Mouse (Mus musculus) inflammation-experienced regulatory T-cells, adult 16 weeks (primary cell): ENCODE measurements around the gene Pprc1. TPM values are rescaled to one million over a fixed set of nuclear protein-coding genes. Genes with fewer than 3 reads are reported as not detected.

Source experiments
- polyA plus RNA-seq: library from polyadenylated mRNA; unstranded; fragments of 100-300 nt; shearing (Covaris generic); gene quantifications from one replicate; pipeline ENCODE4 v1.2.1, GENCODE M21; 2017

Pprc1 gene
- 65.2 TPM for polyA plus RNA-seq

DNA sequence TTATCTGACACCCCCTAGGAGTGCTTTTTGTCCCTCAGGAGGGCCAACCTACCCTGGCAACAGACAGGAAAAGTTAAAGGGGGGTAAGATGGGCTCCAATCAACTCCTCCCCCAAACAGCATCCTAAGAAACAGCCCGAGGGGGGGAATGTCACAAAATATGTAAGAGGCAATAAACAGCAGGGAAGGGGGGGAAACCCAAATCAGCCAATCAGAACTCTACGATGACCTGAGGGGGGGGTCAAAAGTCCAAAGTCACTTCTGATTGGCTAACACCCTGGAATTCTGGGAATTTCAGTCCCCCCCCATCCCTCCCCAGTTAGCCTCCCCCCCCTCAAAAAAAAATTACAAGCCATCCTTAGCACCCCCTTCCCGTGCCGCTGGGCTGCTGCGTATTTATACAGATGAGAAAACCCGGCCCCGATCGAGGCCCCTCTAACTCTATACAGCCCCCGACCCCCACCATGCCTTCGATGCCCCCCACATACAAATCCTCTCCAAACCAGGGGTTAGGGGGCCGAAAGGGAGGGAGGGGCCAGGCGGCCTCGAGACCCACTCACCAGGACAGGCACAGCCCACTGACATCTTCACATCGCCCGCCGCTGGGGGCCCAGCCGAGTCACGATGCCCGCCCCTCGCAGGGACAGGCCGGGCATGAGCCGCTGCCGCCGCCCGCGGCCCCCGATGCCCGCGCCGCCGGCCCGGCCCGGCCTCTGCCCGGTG lies at the start of gene Pprc1:
Gene Pprc1 (plus strand): TSS at position 616 of the 722 bp plus-strand sequence.

DNA sequence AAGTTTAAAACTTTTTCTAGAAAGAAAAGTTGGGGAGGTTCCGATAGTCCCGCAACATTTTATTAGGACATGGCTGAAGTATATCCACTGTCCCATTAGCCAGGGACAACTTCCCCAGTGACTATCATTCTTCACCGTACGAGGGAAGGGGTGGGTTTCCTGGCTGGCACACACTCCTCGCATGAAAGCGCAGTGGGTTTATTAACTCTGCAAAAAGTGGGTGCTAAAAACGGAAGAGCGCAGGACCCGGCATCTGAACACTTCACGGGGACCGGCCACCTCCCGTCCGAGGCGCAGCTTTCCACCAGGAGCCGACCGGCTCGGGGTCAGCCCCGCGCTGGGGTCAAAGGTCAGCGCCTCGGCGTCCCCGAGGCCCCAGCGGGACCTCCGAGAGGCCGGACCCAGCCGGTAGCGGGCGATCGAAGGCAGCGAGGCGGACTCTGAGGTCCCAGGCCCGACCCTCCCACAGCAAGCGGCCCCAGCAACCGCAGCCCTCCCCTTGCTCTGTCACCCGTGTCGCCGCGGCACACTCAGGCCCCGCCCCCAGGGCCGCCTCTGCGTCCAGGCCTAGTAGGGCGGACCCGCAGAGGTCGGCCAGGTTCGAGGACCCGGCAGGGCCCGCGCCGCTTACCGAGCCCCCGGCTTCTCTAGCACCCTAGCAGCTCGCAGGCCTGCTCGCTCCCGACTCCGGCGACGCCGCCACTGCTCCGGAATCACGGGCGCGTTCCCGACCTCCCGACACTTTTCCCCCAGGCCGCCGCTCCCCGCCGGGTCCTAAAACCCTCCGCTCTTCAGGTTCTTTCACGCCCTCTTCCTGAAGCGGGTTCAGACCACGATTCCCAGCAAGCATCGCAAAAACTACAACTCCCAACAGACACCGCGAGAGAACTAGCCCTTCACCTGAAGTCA lies 46.6 kb upstream of the Pprc1 start, which contains the start of gene Armh3:
Gene Armh3 (minus strand): TSS at position 704 of the 909 bp plus-strand sequence.

DNA sequence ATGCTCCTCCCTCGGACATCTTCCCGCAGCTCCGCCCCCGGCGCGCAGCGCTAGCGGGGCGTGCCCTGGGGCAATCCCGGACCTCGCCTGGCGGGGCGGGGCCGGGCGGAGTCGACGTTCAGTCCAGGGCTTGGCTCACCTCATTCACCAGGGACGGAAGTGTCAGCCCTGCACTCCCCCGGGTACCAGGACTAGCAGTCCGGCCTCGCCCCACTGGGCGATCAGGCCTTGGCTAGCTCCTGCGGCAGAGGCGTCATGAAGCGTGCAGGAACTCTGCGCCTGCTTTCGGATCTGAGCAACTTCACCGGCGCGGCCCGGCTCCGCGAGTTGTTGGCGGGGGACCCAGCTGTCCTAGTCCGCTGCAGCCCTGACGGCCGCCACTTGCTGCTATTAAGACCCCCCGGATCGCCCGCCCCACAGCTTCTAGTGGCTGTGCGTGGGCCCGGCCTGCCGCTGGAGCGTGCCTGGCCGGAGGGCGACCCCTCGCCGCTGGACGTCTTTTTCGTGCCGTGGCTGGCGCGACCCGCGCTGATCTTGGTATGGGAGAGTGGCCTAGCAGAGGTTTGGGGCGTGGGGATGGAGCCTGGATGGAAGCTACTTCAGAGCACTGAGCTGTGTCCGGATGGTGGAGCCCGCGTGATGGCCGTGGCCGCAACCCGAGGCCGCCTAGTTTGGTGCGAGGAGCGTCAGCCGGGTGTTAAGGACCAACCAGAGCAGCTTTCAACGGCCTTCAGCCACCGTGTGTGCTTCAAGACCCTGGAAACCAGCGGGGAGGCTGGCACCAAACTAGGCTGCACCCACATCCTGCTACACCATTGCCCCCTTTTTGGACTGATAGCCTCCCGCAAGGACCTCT lies 41.1 kb upstream of the Pprc1 start, which contains the start of gene Hps6:
Gene Hps6 (plus strand): TSS at position 138 of the 856 bp plus-strand sequence.

DNA sequence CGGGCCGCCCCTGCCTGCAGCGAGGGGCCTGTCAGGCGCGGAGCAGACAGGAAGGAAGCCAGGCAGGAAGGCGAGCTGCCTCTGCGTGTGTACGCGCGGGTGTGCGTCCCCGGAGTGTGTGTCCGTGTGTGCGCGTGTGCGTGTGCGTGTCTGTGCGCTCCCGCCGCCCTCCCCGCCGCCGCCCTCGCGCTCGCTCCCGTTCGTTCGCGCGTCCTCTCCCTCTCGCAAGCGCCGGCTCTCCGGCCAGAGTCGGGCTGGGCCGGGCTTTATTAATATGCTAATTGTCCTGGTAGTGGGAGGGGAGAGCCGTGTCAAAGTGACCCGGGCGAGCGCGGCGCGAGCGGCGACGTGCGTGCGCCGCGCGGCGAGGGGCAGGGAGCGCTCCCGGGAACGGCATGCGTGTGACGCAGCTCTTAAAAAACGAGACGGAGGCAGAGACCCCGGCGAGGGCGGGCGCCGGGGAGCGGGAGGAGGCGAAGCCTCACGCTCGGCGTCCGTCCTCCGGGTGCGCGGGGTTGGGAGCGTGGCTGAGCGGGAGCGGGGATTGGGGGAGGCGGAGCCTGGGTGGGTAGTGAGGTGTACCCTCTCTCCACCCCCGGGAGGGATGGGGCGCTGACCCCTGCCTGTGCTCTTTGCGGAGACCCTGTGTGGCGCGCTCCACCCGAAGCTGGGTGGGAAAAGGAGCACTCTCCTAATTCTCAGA lies 458 bp downstream of the Pprc1 start, which contains the start of gene Ldb1:
Gene Ldb1 (minus strand): TSS at position 222 of the 703 bp plus-strand sequence.

DNA sequence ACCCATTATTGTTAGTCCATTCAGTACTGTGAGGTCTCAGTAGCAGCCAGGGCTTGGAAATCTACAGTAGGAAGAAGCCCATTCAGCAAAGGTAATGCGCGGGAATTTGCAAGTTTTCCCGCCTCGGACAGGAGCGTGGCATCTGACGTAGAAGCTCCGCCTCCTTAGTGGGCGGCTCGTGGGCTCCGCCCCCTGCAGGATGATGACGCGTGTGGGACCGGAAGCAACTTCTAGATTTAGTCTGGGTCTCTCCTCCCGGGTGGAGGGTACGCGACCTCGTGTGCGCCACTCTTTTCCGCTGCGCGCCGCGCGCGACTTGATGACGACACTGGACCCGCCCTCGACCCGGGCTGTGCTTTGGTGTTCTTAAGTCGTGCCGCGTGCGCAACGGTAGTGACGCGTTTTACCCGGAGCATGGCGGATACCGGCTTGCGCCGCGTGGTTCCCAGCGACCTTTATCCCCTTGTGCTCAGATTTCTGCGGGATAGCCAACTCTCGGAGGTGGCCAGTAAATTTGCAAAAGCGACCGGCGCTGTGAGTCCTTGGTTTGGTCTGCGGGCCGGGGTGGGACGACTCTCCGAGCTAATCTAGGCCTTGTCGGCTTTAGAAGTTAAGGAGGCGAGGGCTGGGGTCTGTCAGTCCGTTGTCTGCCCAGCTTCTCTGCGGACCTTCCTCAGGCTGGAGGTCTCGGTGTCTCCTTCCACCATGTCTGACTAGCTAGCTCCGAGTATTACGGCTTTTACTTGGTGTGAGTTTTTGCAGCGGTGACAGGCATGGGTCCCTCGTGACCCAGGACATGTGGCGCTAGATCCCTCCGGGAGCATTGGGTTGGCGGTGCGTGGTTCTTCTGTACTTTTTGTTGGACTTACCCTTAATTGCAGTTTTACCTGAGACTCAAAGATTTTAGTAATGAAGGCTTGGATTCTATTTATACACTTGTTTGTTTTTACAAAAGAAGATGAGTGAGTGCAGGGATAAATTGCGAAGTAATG lies 31.2 kb downstream of the Pprc1 start, which contains the start of gene Nolc1:
Gene Nolc1 (plus strand): TSS at position 248 of the 992 bp plus-strand sequence.

Other genes with a start within 250 kb of the Pprc1 start
- gene Kcnip2, start 228.8 kb upstream of the Pprc1 start, polyA plus RNA-seq, result 14.8 TPM
- 16.1 TPM for gene Armh3, start 46.4 kb upstream of the Pprc1 start, polyA plus RNA-seq
- 20.6 TPM for gene Hps6, start 41.4 kb upstream of the Pprc1 start, polyA plus RNA-seq
- 41.3 TPM for gene Ldb1, start 328 bp downstream of the Pprc1 start, polyA plus RNA-seq
- gene Nolc1, start 31.0 kb downstream of the Pprc1 start, polyA plus RNA-seq, result 96.7 TPM
- not detected for gene Elovl3, start 87.0 kb downstream of the Pprc1 start, polyA plus RNA-seq
- gene Pitx3, start 103.4 kb downstream of the Pprc1 start, polyA plus RNA-seq, result not detected
- gene Gbf1, start 107.6 kb downstream of the Pprc1 start, polyA plus RNA-seq, result 91.4 TPM